Mouse (Mus musculus): ENCODE measurements around the gene Tnfsf13.

Tnfsf13 gene

DNA sequence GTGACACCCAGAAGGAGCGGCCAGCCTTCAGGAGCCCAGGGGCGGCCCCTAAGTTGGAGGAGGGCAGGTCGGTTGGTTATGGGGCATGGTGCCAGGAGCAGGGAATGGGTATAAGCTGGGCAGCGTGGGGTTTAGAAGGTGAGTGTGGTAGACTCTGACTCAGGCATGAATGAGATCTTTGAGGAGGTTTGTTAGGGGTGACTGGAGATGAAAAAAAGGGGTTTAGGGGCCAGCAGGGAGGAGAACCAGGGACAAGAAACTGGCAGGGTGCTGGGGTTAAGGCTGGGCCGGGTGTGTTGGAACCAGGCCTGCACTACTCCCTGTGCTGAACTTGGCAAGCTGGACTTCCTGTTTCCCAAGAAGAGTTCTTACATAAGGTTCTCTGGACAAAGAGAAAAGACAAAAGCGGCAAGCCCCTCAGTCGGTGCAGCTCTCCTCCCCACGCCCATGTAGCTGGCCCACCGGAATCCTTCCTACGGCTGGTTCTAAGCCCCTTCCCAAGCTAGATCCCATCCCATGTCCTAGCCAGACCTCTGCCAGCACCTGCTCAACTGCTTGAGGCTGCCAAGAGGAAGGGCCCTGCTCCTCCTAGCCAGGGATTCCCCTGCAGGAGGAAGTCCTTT, at the start of gene Tnfsf13:
Gene Tnfsf13 (minus strand): TSS at position 259 of the 623 bp plus-strand sequence.
- in situ Hi-C loops (cut with MboI; ENCODE audit: unreplicated experiment in 2 of 2) = loop anchor here in 1 of 2 experiments (10.0 to 25.0 kb wide), 2 partner anchors 269 to 527 kb away; partner anchors contain the start of genes Slc16a11 and Slc16a13

DNA sequence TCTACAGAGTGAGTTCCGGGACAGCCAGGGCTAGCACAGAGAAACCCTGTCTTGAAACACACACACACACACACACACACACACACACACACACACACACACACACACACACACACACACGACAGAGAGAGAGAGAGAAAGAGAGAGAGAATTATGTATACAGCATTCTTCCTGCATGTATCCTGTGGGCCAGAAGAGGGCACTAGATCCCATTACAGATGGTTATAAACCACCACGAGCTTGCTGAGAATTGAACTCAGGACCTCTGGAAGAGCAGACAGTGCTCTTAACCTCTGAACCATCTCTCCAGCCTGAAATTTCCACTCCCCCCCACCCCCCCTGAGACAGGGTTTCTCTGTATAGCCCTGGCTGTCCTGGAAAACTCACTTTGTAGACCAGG, 45.8 kb upstream of the Tnfsf13 start:
- in situ Hi-C loops (cut with MboI; ENCODE audit: unreplicated experiment in 2 of 2) = loop anchor here (5.0 kb wide), 2 partner anchors 146 to 221 kb away; partner anchors contain the start of gene Tmem95 (in 2 of the 2)

DNA sequence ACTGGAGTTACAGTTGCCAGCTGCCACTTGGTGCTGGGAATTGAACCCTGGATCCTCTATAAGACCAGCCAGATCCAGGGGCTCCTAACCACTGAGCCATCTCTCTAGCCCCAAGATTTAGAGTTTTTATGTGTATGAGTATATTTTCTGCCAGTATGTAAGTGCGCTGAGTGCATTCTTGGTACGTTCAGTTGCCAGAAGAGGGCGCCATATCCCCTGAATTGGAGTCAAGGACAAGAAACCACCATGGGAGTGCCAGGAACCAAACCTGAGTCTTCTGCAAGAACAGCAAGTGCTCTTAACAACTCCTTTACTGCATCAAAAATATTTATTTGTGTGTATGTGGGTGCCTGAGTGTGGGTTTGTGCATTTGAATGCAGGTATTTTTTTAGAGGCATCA, 43.5 kb upstream of the Tnfsf13 start:
- in situ Hi-C loops (cut with MboI; ENCODE audit: unreplicated experiment in 2 of 2) = loop anchor here in 1 of 2 experiments (10.0 kb wide), 1 partner anchor 226 kb away; no protein-coding TSS in a partner anchor

DNA sequence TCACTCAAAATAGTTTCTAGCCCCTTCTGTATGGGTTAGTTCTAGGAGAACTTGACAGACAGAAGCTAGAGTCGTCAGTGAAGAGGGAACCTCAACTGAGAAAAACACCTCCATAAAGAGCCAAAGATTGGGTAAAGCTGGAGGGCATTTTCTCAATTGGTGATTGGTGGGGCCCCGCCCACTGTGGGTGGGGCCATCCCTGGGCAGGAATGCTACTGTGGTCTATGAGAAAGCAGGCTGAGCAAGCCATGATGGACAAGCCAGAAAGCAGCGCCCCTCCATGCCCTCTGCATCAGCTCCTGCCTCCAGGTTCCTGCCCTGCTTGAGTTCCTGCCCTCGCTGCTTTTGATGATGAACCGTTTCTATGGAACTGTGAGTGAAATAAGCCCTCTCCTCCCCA, 40.4 kb upstream of the Tnfsf13 start:
- in situ Hi-C loops (cut with MboI; ENCODE audit: unreplicated experiment in 2 of 2) = loop anchor here in 1 of 2 experiments (10.0 kb wide), 1 partner anchor 229 kb away; no protein-coding TSS in a partner anchor

DNA sequence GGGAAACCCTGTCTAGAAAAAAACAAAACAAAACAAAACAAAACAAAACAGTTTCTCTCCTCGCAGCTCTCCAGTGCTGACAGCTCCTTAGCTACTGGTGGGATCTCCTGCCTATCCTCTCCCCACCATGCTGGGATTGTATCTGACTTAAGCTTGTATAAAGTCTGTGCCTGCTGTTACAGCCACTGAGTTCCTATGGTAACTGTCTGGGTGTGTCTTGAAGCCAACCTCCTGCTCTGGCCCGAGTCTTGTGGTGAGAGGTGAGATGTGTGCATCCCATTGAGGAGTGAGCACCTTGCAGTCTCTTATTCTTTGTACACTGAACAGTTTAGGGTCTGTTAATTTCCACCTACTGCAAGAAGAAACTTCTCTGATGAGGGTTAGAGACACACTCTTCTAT, 37.5 kb upstream of the Tnfsf13 start:
- in situ Hi-C loops (cut with MboI; ENCODE audit: unreplicated experiment in 2 of 2) = loop anchor here (10.0 to 25.0 kb wide), 2 partner anchors 232 to 464 kb away; no protein-coding TSS in a partner anchor

DNA sequence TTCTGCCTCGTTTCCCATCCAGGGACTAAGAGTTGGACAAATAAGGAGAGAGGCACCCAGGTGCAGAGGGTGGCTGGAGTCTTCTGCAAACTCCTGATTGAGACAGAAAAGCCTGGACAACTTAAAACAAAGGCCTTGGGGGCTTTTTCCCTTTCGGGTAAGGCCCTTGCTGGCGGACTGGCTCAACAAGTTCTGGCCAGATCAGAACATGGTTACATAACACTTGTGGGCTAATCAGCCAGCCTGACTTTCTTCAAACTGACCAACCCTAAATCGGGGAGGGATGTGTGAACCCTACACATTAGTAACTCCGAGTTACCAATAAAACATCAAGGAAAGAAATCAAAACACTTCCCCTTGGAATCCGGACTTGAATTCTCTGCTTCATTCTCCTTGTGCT, 35.3 kb upstream of the Tnfsf13 start:
- in situ Hi-C loops (cut with MboI; ENCODE audit: unreplicated experiment in 2 of 2) = loop anchor here (10.0 to 25.0 kb wide), 2 partner anchors 234 to 466 kb away; no protein-coding TSS in a partner anchor

DNA sequence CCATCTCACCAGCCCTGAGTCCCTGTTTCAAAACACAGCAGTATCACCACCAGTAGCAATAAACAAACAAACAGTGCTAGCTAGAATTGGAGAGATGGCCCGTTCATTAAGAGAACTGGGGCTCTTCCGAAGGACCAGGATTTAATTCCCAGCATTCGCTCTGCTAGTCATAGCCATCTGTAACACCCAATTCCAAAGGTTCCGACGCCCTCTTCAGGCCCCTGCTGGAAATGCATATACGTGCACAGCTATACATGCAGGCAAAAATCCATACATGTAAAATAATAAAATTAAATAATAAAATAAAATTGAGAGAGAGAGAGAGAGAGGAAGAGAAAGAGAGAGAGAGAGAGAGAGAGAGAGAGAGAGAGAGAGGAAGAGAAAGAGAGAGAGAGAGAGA, 33.8 kb upstream of the Tnfsf13 start:
- in situ Hi-C loops (cut with MboI; ENCODE audit: unreplicated experiment in 2 of 2) = loop anchor here in 1 of 2 experiments (25.0 kb wide), 1 partner anchor 468 kb away; no protein-coding TSS in a partner anchor

DNA sequence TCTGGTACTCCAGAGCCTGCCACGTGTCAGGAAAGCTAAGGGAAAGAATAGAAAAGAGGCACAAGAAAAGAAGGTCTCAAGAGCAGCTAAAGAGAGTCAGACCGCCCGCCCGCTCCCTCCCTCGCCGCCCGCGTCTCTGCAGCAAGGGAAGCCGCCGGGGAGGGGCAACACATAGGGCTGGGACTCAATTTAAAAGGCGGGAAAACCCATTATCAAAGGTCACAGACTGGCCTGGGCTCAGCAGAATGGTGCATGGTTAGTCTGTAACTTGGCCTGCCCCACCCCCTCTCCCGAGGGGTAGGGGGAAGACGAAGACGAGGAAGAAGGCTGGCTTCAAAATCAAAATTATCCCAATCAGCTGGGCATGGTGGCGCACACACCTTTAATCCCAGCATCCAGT, 33.1 kb upstream of the Tnfsf13 start:
- in situ Hi-C loops (cut with MboI; ENCODE audit: unreplicated experiment in 2 of 2) = loop anchor here in 1 of 2 experiments (25.0 kb wide), 1 partner anchor 469 kb away; no protein-coding TSS in a partner anchor

DNA sequence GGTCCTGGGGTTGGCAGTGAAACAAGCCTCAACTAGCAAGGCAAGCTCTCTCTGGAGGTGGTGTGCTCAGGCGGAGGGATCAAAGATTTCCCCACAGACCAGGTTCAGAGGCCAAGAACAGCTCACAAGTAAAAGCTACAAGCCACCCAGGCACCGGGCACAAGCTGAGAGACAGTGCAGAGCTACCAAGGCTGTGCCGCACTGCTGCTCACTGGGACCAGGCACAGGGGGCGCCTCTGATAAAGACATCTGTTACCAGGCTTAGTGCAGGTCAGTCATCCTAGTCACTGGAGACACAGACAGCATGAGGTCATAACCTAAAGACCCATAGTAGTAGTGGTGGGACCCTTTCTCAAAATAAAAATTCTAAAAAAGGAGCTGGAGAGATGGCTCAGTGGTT, 31.4 kb upstream of the Tnfsf13 start:
- in situ Hi-C loops (cut with MboI; ENCODE audit: unreplicated experiment in 2 of 2) = loop anchor here in 1 of 2 experiments (25.0 kb wide), 1 partner anchor 470 kb away; no protein-coding TSS in a partner anchor

DNA sequence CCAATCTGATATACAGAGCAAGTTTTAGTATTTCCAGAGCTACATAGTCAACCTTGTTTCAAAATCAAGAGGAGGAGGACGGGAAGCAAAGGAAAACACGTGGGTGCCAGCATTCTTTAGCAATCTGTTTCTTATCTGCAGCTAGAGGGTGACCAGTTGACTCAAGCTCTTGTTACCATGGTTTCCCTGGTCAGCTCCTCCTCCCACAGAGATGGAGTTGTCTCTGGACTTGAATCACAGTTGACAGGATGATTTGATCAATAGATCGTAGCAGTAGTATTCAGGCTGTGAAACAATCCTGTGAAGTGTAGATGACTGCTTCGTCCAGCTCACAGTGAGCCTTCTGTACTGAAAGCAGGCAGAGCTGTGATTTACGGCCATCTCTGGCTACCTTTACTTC, 30.3 kb upstream of the Tnfsf13 start:
- in situ Hi-C loops (cut with MboI; ENCODE audit: unreplicated experiment in 2 of 2) = loop anchor here in 1 of 2 experiments (25.0 kb wide), 1 partner anchor 471 kb away; no protein-coding TSS in a partner anchor

DNA sequence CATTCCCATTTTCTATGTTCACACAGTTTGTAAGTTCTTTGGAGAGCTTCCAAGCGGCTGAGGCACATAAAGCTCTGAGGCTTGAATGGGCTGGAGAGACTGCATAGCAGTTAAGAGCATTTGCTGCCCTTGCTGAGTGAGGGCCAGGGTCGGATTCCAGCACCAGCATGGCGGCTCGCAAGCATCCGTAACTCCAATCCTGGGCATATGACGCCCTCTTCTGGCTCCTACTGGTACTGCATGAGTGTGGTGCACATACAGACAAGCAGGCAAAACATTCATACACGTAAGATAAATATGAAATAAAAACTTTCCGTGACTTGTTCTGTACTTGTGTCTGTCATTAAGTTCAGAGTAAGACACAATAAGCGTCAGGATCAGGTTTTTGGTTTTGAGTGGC, 29.9 kb upstream of the Tnfsf13 start:
- in situ Hi-C loops (cut with MboI; ENCODE audit: unreplicated experiment in 2 of 2) = loop anchor here in 1 of 2 experiments (25.0 kb wide), 1 partner anchor 472 kb away; no protein-coding TSS in a partner anchor

DNA sequence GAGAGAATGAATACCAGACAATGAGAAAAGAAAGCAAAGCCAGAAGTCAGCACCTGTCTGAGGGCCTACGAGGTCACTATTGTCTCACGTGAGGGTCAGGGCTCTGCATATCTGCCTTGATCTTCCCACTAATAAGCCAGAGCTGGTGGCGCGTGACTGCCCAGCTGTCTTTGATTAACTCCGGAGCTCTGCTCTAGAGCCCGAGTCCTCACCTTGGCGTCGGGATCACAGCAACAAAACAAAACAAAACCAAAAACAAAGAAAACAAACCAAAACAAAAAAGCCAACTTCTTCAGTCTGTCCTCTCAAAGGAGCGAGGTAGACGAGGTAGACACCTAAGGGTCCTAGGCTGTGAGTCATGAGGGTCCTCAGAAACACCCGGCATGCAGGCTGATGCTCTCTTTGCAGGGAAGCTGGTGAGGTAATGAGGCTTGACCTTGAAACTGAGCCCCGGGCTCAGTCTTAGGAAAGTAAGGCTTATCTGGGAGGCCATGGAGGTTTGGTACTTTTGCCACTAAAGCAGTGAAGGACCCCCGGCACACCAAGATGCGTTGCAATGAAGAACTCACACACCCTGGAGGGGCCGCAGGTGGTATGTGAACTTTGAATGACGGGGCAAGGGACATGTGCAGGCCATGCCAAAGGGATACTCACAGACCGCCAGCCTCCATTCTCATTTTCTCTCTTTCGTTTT, 29.2 kb upstream of the Tnfsf13 start:
- in situ Hi-C loops (cut with MboI; ENCODE audit: unreplicated experiment in 2 of 2) = loop anchor here in 1 of 2 experiments (25.0 kb wide), 1 partner anchor 473 kb away; no protein-coding TSS in a partner anchor

DNA sequence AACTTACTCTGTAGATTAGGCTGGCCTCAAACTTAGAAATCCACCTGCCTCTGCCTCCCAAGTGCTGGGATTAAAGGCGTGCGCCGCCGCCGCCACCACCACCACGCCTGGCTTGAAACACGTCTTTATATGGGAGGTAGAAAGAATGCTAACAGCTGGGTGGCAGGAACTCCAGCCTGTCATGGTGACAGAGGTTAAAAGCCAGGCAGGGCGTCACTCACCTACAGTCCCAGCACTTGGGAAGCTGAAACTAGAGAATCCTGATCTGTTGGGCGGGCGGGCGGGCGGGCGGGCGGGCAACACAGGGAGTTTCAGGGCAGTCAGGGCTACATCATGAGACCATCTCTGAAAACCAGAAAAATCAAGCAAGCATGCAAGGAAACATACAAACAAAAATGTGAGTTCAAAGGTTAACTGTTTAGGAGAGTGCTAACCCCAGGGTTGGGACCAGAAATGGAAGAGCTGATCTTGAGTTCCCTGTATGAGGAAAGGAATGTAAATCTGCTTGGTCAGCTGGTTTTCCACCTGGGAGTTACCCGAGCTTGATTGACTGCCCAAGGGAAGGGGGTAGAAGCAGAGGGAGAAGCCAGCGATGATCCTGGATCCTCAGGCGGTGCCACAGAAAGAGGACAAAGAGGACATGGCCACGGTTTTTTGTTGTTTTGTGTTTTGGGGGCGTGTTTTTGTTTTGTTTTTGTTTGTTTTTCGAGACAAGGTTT, 27.5 kb upstream of the Tnfsf13 start:
- in situ Hi-C loops (cut with MboI; ENCODE audit: unreplicated experiment in 2 of 2) = loop anchor here in 1 of 2 experiments (25.0 kb wide), 1 partner anchor 474 kb away; no protein-coding TSS in a partner anchor

DNA sequence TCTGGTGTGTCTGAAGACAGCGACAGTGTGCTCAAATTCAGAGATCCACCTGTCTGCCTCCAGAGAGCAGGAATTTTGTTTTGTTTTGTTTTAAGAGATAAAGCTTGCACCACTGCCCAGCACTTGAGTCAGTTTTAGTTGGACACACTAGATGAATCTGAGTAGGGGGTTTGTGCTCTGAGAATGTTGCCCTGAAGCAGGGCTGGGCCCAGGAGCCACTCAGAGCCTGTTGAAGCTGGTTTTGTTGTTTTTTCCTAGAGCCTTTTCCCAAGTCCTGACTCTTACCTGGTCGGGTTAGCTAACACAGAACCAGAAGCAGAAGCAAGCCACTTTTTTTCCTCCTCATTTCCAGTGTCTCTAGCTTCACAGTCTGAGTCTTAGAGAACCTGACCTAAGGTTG, 25.5 kb upstream of the Tnfsf13 start:
- in situ Hi-C loops (cut with MboI; ENCODE audit: unreplicated experiment in 2 of 2) = loop anchor here in 1 of 2 experiments (25.0 kb wide), 1 partner anchor 476 kb away; no protein-coding TSS in a partner anchor

DNA sequence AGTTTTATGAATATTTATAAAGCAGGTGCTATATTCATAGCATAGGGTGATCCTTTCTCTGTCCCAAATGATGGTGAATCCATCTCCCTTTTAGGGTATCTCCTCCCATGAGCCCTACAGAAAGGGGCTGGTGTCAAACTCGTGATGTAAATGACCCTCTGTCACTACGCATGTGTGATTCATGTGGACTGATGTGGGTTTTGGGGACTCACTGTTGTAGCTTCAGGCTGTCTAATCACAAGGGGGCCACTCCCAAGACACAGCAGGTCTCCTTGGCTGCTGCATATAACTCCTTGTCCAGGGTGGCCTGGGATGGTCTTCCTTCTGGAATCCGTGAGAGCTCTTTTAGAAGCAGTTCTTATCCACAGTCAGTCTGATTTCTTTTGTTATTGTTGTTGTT, 24.9 kb upstream of the Tnfsf13 start:
- in situ Hi-C loops (cut with MboI; ENCODE audit: unreplicated experiment in 2 of 2) = loop anchor here in 1 of 2 experiments (25.0 kb wide), 1 partner anchor 477 kb away; no protein-coding TSS in a partner anchor

DNA sequence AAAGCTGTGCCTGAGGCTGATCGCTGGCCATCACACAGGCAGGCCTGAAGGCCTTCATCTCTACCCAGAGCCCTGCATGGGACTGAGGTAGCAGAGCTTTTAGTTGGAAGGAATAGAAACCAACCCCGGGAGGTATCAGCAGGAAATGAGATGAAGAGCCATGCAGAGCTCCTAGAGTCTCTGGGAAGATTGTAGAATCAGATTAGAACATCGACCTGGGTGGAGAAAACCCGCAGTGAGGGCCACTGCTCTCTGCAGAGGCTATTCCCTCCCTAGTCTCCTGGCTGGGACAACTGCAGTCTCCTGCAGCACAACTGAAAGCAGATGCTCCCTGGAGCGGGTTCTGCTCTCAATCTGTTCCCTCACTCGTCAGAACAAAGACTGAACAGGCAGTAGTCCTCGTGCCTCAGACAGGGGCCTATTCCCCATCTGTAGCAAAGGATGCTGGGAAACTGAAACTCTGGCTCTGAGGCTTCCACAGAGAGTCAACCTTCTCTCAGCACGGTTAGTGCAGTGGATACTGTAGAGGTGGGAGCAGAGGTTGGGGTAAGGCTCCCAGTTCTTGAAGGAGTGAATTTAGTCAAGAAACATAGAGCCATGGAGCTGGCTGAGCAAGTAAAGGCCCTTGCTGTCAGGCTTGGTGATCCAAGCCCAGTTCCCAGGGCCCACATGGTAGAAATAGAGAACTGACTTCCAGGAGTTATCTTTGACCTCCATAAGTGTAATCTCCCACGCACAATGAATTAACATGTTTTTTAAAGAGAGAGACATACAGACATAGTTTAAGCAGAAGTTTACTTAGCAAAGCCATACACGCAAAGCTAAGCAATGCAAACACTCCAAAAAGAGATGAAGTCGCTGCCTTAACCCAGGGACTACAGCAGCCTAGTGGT, 24.2 kb upstream of the Tnfsf13 start:
- in situ Hi-C loops (cut with MboI; ENCODE audit: unreplicated experiment in 2 of 2) = loop anchor here in 1 of 2 experiments (25.0 kb wide), 1 partner anchor 478 kb away; no protein-coding TSS in a partner anchor

DNA sequence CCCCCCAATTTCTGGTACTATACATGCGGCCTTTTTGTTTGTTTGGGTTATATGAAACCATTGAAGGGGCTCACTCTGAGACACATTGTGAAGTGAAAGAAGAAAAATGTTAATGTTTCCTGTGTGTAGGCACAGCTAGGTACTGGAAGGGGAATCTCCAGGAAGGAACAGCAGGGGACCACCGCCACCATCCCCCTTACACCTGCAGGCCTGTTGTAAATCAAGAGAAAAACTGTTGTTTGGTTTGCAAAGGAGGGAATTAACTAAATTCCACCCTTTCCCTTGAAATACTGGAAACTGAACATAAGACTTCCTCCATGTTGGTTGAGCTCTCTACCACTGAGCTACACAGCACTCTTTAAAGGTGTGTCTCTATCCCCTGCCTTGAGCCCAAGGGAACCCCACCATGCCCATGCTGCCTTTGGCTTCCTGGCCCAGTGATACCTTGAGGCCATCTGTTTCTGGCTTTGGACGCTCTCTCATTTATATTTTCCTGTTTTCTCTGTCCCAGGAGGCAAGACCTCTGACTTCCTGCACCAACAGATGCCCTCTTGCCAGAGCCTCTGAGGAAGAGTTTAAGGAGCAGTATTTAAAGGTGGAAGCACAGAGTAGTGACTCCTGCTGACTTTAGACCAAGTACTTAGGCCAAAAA, 23.2 kb upstream of the Tnfsf13 start:
- in situ Hi-C loops (cut with MboI; ENCODE audit: unreplicated experiment in 2 of 2) = loop anchor here in 1 of 2 experiments (25.0 kb wide), 1 partner anchor 479 kb away; no protein-coding TSS in a partner anchor

DNA sequence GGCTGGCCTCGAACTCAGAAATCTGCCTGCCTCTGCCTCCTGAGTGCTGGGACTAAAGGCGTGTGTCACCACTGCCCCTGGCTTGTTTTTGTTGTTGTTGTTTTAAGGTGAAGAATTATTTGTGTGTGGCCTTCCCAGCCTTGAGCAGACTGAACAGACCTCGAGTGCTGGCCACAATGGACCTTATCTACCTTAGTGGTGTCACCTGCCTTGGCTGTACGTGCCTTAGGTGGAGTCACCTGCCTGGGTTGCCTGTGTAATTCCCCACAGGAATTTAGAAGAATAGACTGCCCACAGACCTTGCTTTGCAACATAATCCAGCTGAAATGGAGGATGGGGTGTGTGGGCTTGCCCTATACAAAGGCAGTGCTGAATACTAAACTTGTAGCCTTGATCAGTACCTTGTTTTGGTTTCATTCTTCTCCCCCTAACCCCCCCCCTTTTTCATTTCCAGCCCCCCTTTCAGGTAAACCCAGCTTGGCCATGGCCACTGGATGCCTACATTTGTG, 22.3 kb upstream of the Tnfsf13 start:
- in situ Hi-C loops (cut with MboI; ENCODE audit: unreplicated experiment in 2 of 2) = loop anchor here in 1 of 2 experiments (25.0 kb wide), 1 partner anchor 479 kb away; no protein-coding TSS in a partner anchor
